Mouse (Mus musculus) frontal cortex, postnatal 14 days (tissue): Measurements from ENCODE around the gene Gm1123.

Source experiments
- DNase-seq, 2 experiments: peaks; one replicate each; pipeline ENCODE4 v3.0.0; 2022; ENCODE audit warnings: low spot score in 2 of 2

Gene Gm1123

GRCm38 (mm10) chr9:99001326-99001725, 34.2 kb downstream of the Gm1123 start:
- DNase-seq, result no peak

GRCm38 (mm10) chr9:98999881-99000339, 35.6 kb downstream of the Gm1123 start:
- peak; percentile 11 to 18 for DNase-seq

- no peak for DNase-seq
These were observed 41.4 kb downstream of the Gm1123 start for GRCm38 (mm10) chr9:98994103-98994502.

GRCm38 (mm10) chr9:98987131-98987530, 48.4 kb downstream of the Gm1123 start:
- DNase-seq, result no peak

GRCm38 (mm10) chr9:98986476-98987096, 48.9 kb downstream of the Gm1123 start:
- DNase-seq, result no peak

- DNase-seq, result peak; percentile 99 to 100
These were observed 49.6 kb downstream of the Gm1123 start, which contains the start of gene Faim for GRCm38 (mm10) chr9:98985800-98986475. TSS of gene Faim (plus strand) at chr9:98986373.

- DNase-seq, result peak; percentile 63 to 81
These were observed 55.8 kb downstream of the Gm1123 start for GRCm38 (mm10) chr9:98979431-98980416.

GRCm38 (mm10) chr9:98976520-98976919, 59.0 kb downstream of the Gm1123 start:
- DNase-seq, result no peak

GRCm38 (mm10) chr9:98976081-98976480, 59.4 kb downstream of the Gm1123 start:
- no peak for DNase-seq

- no peak for DNase-seq
These were observed 60.6 kb downstream of the Gm1123 start for GRCm38 (mm10) chr9:98974898-98975297.

- DNase-seq, result no peak
These were observed 62.0 kb downstream of the Gm1123 start for GRCm38 (mm10) chr9:98973561-98973960.

- no peak for DNase-seq
These were observed 62.4 kb downstream of the Gm1123 start for GRCm38 (mm10) chr9:98973101-98973521.

- no peak for DNase-seq
These were observed 70.4 kb downstream of the Gm1123 start for GRCm38 (mm10) chr9:98965084-98965483.

GRCm38 (mm10) chr9:98963661-98964060, 71.9 kb downstream of the Gm1123 start:
- DNase-seq, result no peak

- no peak for DNase-seq
These were observed 72.9 kb downstream of the Gm1123 start for GRCm38 (mm10) chr9:98962478-98963142.

GRCm38 (mm10) chr9:98961591-98962477, 73.7 kb downstream of the Gm1123 start:
- no peak for DNase-seq

GRCm38 (mm10) chr9:98960348-98960747, 75.2 kb downstream of the Gm1123 start:
- DNase-seq, result no peak

GRCm38 (mm10) chr9:98959851-98960250, 75.7 kb downstream of the Gm1123 start:
- no peak for DNase-seq

GRCm38 (mm10) chr9:98958628-98959027, 76.9 kb downstream of the Gm1123 start:
- DNase-seq, result no peak

- DNase-seq, result no peak
These were observed 77.7 kb downstream of the Gm1123 start for GRCm38 (mm10) chr9:98957751-98958351.
